Mouse (Mus musculus) T-cell, adult 66 days (primary cell): ENCODE measurements around the gene Vmn1r229. TPM values are rescaled to one million over a fixed set of nuclear protein-coding genes. Genes with fewer than 3 reads are reported as not detected.

Source experiments
- total RNA-seq, 2 experiments: library from RNA; stranded (reverse); gene quantifications; 3 replicates in 1 of 2; 4 replicates in 1 of 2; pipeline ENCODE4 v1.2.4; 2023

Gene Vmn1r229
- under 1 TPM in 1 of 2 experiments, not detected in 1; 0.09 TPM for total RNA-seq

DNA sequence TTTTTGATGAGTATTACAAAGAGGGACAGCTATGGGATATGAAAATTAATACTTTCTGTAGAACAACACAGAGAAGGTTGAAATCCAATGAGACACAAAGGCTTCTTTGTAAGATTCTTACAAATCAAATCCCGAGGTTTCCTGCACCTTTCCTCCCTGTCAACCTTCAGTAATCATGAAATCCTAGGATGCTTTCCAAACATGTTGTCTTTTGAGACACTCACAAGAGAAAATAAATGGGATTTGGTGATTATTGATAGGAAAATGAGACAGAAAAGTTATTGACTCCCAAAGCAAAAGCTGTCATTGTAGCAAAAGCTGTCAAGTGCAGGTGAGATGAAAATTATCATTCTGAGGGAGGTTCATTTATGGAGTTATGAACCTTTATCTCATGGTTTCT is at the start of gene Vmn1r229:
Gene Vmn1r229 (plus strand): TSS at position 301 of the 400 bp plus-strand sequence.

GRCm38 (mm10) chr17:20786057-20786456 is 25.3 kb upstream of the Vmn1r229 start, which contains the start of gene Vmn1r228:
Gene Vmn1r228, minus strand, starts transcription at chr17:20786157.

DNA sequence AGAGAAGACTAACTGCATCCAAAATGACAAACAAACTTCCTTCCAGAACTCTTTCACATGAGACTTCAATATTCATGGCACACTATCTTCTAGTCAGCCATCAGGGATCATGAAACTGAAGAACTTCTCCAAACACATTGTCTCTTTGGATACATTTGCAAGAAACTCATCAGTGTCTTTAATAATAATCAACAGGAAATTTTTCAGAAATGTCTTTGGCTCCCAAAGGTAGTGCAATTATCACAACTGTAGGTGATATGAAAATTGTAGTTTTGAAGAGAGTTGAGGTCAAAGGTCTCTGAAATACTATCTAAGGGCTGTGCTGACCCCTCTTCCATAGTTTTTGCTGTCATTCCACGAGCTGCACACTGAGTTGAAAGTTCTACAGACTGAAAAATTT is 28.8 kb downstream of the Vmn1r229 start, which contains the start of gene Vmn1r230:
Gene Vmn1r230 (plus strand): TSS at position 301 of the 400 bp plus-strand sequence.

Other genes starting within 250 kb of the Vmn1r229 start
- gene Vmn2r109, start 246.8 kb upstream of the Vmn1r229 start, total RNA-seq: not detected
- not detected for gene Vmn2r110, start 215.1 kb upstream of the Vmn1r229 start, total RNA-seq
- not detected for gene Fpr-rs3, start 186.7 kb upstream of the Vmn1r229 start, total RNA-seq
- not detected for gene Vmn1r226, start 128.7 kb upstream of the Vmn1r229 start, total RNA-seq
- not detected for gene Vmn1r227, start 81.7 kb upstream of the Vmn1r229 start, total RNA-seq
- gene Vmn1r228, start 25.4 kb upstream of the Vmn1r229 start, total RNA-seq: not detected
- gene Vmn1r230, start 28.9 kb downstream of the Vmn1r229 start, total RNA-seq: not detected
- not detected for gene Vmn1r231, start 93.5 kb downstream of the Vmn1r229 start, total RNA-seq
- not detected for gene Vmn1r232, start 108.2 kb downstream of the Vmn1r229 start, total RNA-seq
- gene Ppp2r1a, start 133.8 kb downstream of the Vmn1r229 start, total RNA-seq: 100 to 1,000 TPM; 267 to 303 TPM
- not detected for gene Vmn1r233, start 184.9 kb downstream of the Vmn1r229 start, total RNA-seq
- gene Zfp160, start 197.3 kb downstream of the Vmn1r229 start, total RNA-seq: 10 to 100 TPM; 10.7 to 14.4 TPM